Mouse (Mus musculus): ENCODE measurements around the gene Pet100. TPM values are rescaled to one million over a fixed set of nuclear protein-coding genes. Genes with fewer than 3 reads are reported as not detected.
A peak's percentile ranks its signal among the peaks of the same experiment; 100 is the strongest.

The Pet100 gene
- polyA plus RNA-seq, 1 experiment, result 6.9 TPM

GRCm38 (mm10) chr8:3586993-3587390 lies 34.4 kb upstream of the Pet100 start, which contains the start of gene Camsap3:
TSS of gene Camsap3 (plus strand) at chr8:3587293.
- Histone ChIP-seq H3K4me1 (replicated peaks; ENCODE audit: control insufficient read depth, insufficient read depth, low read length) (peaks cover 12% of the 10 kb centered on the region; the same call in 1 of the 2 replicates), H3K27me3 (ENCODE audit: control insufficient read depth, insufficient read depth, low read length) (peaks cover 10% of the 10 kb centered on the region), H3K36me3 (ENCODE audit: control insufficient read depth, insufficient read depth, low read length) (no peaks in the 10 kb centered on the region), H3K27ac (ENCODE audit: control insufficient read depth, insufficient read depth, low read length) (no peak within 1 kb of the TSS), H3K4me3 (ENCODE audit: control insufficient read depth, insufficient read depth, low read length) (peak within 1 kb of the TSS; percentile 43)
- whole genome bisulfite sequencing, result 1% methylated on average over 7 of the region's 7 CpGs
- no peak for DNase-seq
- no peak for TF ChIP-seq CTCF (IDR thresholded peaks at IDR 0.05; ENCODE audit: borderline replicate concordance, control insufficient read depth, extremely low read depth, insufficient read depth, low read length, poor library complexity)
- no peak for TF ChIP-seq POLR2A (IDR thresholded peaks at IDR 0.05; ENCODE audit: control insufficient read depth, extremely low read depth, insufficient read depth, low read length, poor library complexity)

GRCm38 (mm10) chr8:3587391-3588257 lies 33.7 kb upstream of the Pet100 start:
- H3K27me3 ChIP-seq (ENCODE audit: control insufficient read depth, insufficient read depth, low read length), result peaks cover 10% of the 10 kb centered on the region
- 2% methylated on average over 77 of the region's 77 CpGs for WGBS
- TF ChIP-seq CTCF (IDR thresholded peaks at IDR 0.05; ENCODE audit: borderline replicate concordance, control insufficient read depth, extremely low read depth, insufficient read depth, low read length, poor library complexity) (no peak), POLR2A (IDR thresholded peaks at IDR 0.05; ENCODE audit: control insufficient read depth, extremely low read depth, insufficient read depth, low read length, poor library complexity) (no peak)
- peak overlapping the region; percentile 43 for H3K4me3 ChIP-seq (ENCODE audit: control insufficient read depth, insufficient read depth, low read length)
- H3K4me1 ChIP-seq (replicated peaks; ENCODE audit: control insufficient read depth, insufficient read depth, low read length), result peaks cover 12% of the 10 kb centered on the region; the same call in 1 of the 2 replicates
- H3K36me3 ChIP-seq (ENCODE audit: control insufficient read depth, insufficient read depth, low read length), result no peaks in the 10 kb centered on the region
- H3K27ac ChIP-seq (ENCODE audit: control insufficient read depth, insufficient read depth, low read length), result no peak overlapping the region
- DNase-seq, result no peak

- peaks cover 12% of the 10 kb centered on the region; the same call in 1 of the 2 replicates for H3K4me1 ChIP-seq (replicated peaks; ENCODE audit: control insufficient read depth, insufficient read depth, low read length)
- H3K36me3 ChIP-seq (ENCODE audit: control insufficient read depth, insufficient read depth, low read length), result no peaks in the 10 kb centered on the region
- H3K27me3 ChIP-seq (ENCODE audit: control insufficient read depth, insufficient read depth, low read length), result peaks cover 10% of the 10 kb centered on the region
- peak overlapping the region; percentile 43 for H3K4me3 ChIP-seq (ENCODE audit: control insufficient read depth, insufficient read depth, low read length)
- TF ChIP-seq POLR2A (IDR thresholded peaks at IDR 0.05; ENCODE audit: control insufficient read depth, extremely low read depth, insufficient read depth, low read length, poor library complexity) (no peak), CTCF (IDR thresholded peaks at IDR 0.05; ENCODE audit: borderline replicate concordance, control insufficient read depth, extremely low read depth, insufficient read depth, low read length, poor library complexity) (no peak)
- WGBS, result 31% methylated on average over 11 of the region's 11 CpGs
- H3K27ac ChIP-seq (ENCODE audit: control insufficient read depth, insufficient read depth, low read length), result no peak overlapping the region
- DNase-seq, result no peak
Measured at GRCm38 (mm10) chr8:3588258-3588633, 33.1 kb upstream of the Pet100 start.

DNA sequence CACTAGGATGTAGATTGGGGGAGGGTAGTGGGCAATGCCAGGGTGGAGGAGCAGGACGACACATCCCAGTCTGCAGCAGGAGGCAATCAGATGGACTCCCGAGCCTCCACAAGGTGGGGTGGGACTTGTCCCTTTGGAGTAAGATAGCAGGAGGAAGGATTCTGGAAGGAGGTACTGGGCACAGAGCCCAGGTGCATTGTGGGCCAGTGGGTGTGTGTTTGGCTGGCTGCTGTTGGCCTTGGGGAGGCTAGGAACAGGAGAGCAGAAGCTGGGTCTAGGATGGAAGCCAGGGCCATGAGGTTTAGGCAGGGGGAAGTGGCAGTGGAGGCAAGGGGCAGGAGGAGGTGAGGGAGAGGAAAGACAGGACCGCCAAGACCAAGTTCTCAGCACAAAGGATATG lies 27.9 kb upstream of the Pet100 start:
- Histone ChIP-seq H3K36me3 (ENCODE audit: control insufficient read depth, insufficient read depth, low read length) (no peaks in the 10 kb centered on the region), H3K27ac (ENCODE audit: control insufficient read depth, insufficient read depth, low read length) (no peak overlapping the region), H3K4me1 (replicated peaks; ENCODE audit: control insufficient read depth, insufficient read depth, low read length) (no peaks in the 10 kb centered on the region), H3K27me3 (ENCODE audit: control insufficient read depth, insufficient read depth, low read length) (no peaks in the 10 kb centered on the region), H3K4me3 (ENCODE audit: control insufficient read depth, insufficient read depth, low read length) (no peak overlapping the region)
- DNase-seq, result no peak
- 82% methylated on average over 3 of the region's 3 CpGs for WGBS
- TF ChIP-seq POLR2A (IDR thresholded peaks at IDR 0.05; ENCODE audit: control insufficient read depth, extremely low read depth, insufficient read depth, low read length, poor library complexity), result no peak
- no peak for TF ChIP-seq CTCF (IDR thresholded peaks at IDR 0.05; ENCODE audit: borderline replicate concordance, control insufficient read depth, extremely low read depth, insufficient read depth, low read length, poor library complexity)

- Histone ChIP-seq H3K27me3 (ENCODE audit: control insufficient read depth, insufficient read depth, low read length) (no peaks in the 10 kb centered on the region), H3K4me1 (replicated peaks; ENCODE audit: control insufficient read depth, insufficient read depth, low read length) (no peaks in the 10 kb centered on the region), H3K27ac (ENCODE audit: control insufficient read depth, insufficient read depth, low read length) (no peak overlapping the region), H3K4me3 (ENCODE audit: control insufficient read depth, insufficient read depth, low read length) (no peak overlapping the region), H3K36me3 (ENCODE audit: control insufficient read depth, insufficient read depth, low read length) (no peaks in the 10 kb centered on the region)
- no peak for DNase-seq
- 94% methylated on average over 2 of the region's 2 CpGs for WGBS
- TF ChIP-seq CTCF (IDR thresholded peaks at IDR 0.05; ENCODE audit: borderline replicate concordance, control insufficient read depth, extremely low read depth, insufficient read depth, low read length, poor library complexity) (no peak), POLR2A (IDR thresholded peaks at IDR 0.05; ENCODE audit: control insufficient read depth, extremely low read depth, insufficient read depth, low read length, poor library complexity) (no peak)
Measured at GRCm38 (mm10) chr8:3594466-3594865, 26.9 kb upstream of the Pet100 start.

DNA sequence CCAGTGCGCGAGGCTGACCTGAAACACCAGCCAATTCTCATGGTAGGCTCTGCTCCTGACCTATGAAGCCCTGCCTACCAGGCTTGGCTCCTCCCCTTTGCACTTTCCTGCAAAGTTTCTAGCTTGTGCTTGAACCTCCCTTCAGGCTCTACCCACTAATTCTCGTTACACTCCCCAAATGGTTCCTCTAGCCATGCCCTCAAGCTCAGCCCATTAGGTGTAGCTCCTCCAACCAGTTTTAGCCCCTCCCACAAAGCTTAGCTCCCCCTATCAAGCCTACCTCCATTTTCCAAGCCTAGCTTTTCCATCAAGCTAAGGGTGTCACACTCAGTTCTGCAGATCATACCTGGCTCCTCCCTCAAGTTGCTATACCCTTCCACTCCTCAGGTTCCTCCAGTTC lies 23.3 kb upstream of the Pet100 start:
- H3K27ac ChIP-seq (ENCODE audit: control insufficient read depth, insufficient read depth, low read length), result no peak overlapping the region
- no peaks in the 10 kb centered on the region for H3K27me3 ChIP-seq (ENCODE audit: control insufficient read depth, insufficient read depth, low read length)
- DNase-seq, result no peak
- H3K4me3 ChIP-seq (ENCODE audit: control insufficient read depth, insufficient read depth, low read length), result no peak overlapping the region
- no peak for TF ChIP-seq POLR2A (IDR thresholded peaks at IDR 0.05; ENCODE audit: control insufficient read depth, extremely low read depth, insufficient read depth, low read length, poor library complexity)
- no peaks in the 10 kb centered on the region for H3K4me1 ChIP-seq (replicated peaks; ENCODE audit: control insufficient read depth, insufficient read depth, low read length)
- no peaks in the 10 kb centered on the region for H3K36me3 ChIP-seq (ENCODE audit: control insufficient read depth, insufficient read depth, low read length)
- 89% methylated on average over 3 of the region's 3 CpGs for WGBS

Measured in thymus, adult 2 months (tissue).